Comparison of ENCODE assay signal across 7 mouse cellular contexts in the genomic region with DNA sequence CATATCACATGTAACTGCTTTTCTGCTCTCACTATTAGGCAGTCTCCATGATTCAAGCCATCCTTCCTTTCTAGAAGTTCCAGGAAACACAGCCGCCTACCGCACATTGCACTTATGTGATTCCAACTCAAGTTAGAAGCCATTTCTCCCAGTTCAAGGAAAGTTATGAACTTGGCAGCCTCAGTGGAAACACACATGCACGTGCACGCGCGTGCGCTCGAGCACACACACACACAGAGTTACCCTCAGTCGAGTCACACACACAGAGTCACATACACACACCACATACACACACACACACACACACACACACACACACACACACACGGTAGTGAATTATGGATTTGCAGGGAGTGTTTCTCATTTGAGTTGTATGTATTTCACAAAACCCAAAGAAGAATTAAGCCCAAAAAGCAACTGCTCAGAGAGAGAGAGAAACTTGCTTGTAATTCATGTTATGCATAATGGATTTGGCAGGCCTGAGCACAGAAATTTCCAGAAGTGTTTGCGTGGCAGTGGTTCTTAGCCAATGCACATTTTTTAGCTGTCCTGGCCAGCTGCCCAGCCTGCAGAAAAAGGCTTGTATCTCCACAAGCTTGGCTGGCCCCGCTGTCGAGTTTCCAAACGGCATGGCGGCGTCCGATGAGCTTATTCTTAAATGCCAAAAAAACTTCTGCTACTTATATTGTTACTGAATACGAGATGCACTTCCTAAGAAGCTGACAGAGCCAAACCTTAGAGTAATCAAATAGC. TPM values are rescaled to one million over a fixed set of nuclear protein-coding genes. Genes with fewer than 3 reads are reported as not detected.
DNase-seq lines count a peak whose midpoint lies in the region; ATAC-seq and TF ChIP-seq lines count a peak whose summit lies in the region.

No protein-coding gene starts in this region.

- H3K9me3 ChIP-seq in hindbrain, embryonic 16.5 days (ENCODE audit: control insufficient read depth, low read length): no peaks in the 10 kb centered on the region

- H3K9ac ChIP-seq in hindbrain, embryonic 16.5 days (ENCODE audit: low read depth, low read length): no peak overlapping the region

- H3K36me3 ChIP-seq in hindbrain, embryonic 16.5 days (ENCODE audit: control insufficient read depth, insufficient read depth, low read length): no peaks in the 10 kb centered on the region

- no peak overlapping the region for H3K4me2 ChIP-seq in hindbrain, embryonic 16.5 days (ENCODE audit: low read length)

- no peaks in the 10 kb centered on the region for H3K27me3 ChIP-seq in hindbrain, embryonic 16.5 days (replicated peaks; ENCODE audit: control insufficient read depth, insufficient read depth, low read length)

- peak; percentile 93 for DNase-seq in 3T3-L1 (ENCODE audit: low read depth, low spot score)
- DNase-seq in adrenal gland, adult 2 months: peak; percentile 88
- DNase-seq in frontal cortex, postnatal 10 days (ENCODE audit: low spot score in 2 of 2): peak; percentile 79 to 83
- DNase-seq in left cerebral cortex, adult 2 months (ENCODE audit: extremely low spot score in 1 of 2, low spot score in 2 of 2): peak; percentile 70 to 82
- peak; percentile 73 for DNase-seq in ovary, postnatal 10 days (ENCODE audit: low spot score)
- no peak for DNase-seq in yolk sac, embryonic 10.5 days (ENCODE audit: low spot score)

- H3K4me1 ChIP-seq in hindbrain, embryonic 16.5 days (ENCODE audit: control insufficient read depth, insufficient read depth, low read depth, low read length): peaks cover 7% of the 10 kb centered on the region

- H3K27ac ChIP-seq in hindbrain, embryonic 16.5 days (ENCODE audit: low read depth, low read length): peak overlapping the region; percentile 55
- H3K27ac ChIP-seq in left cerebral cortex, adult 2 months: peak overlapping the region; percentile 67

- WGBS in hindbrain, embryonic 16.5 days: 62% methylated on average over 18 of the region's 18 CpGs

- H3K4me3 ChIP-seq in hindbrain, embryonic 16.5 days (ENCODE audit: low read length): no peak overlapping the region
- no peak overlapping the region for H3K4me3 ChIP-seq in left cerebral cortex, adult 2 months

- intact Hi-C loops in left cerebral cortex, adult 2 months (cut with DNase I): loop anchor here (2.0 kb wide), 1 partner anchor 142 kb away; no protein-coding TSS in a partner anchor

- TF ChIP-seq CTCF in left cerebral cortex, adult 2 months (IDR thresholded peaks at IDR 0.05): no peak

- ATAC-seq in hindbrain, embryonic 16.5 days: 0 out of 2 replicates have a peak, but pooled peaks have one; percentile 37

RNA-seq across cellular contexts. Expression of a gene that starts 49.5 kb away (rescaled TPM):
- total RNA-seq in adrenal gland, adult 2 months (2021): 1 to 10 TPM; 4.8 to 5.0 TPM
- 3.8 and 4.1 TPM in 2 replicates for polyA plus RNA-seq in adrenal gland, adult 2 months (2012; rRNA removed)
- polyA plus RNA-seq in hindbrain, embryonic 16.5 days (2015; fragmentation: Nextera tagmentation; extraction: Ambion mirVana): 1.2 and 1.5 TPM in 2 replicates
- 1 to 10 TPM; 4.2 to 4.6 TPM for total RNA-seq in left cerebral cortex, adult 2 months (2021)
